Mouse (Mus musculus): ENCODE measurements around the gene Uspl1. TPM values are rescaled to one million over a fixed set of nuclear protein-coding genes. Genes with fewer than 3 reads are reported as not detected.

The Uspl1 gene
- polyA plus RNA-seq, 1 experiment from 2014 or later = 57.5 TPM

GRCm38 (mm10) chr5:149198782-149199181 is 14.6 kb downstream of the Uspl1 start:
- WGBS = 95% methylated on average over 1 of the region's 1 CpGs
- Histone ChIP-seq H3K4me1 (ENCODE audit: control insufficient read depth, insufficient read depth, low read length) (no peaks in the 10 kb centered on the region), H3K9ac (ENCODE audit: low read length) (no peak overlapping the region), H3K27ac (ENCODE audit: low read depth, low read length) (no peak overlapping the region), H3K9me3 (replicated peaks; ENCODE audit: control insufficient read depth, low read length) (no peaks in the 10 kb centered on the region), H3K4me2 (ENCODE audit: low read length) (no peak overlapping the region), H3K4me3 (ENCODE audit: low read depth, low read length) (no peak overlapping the region), H3K27me3 (replicated peaks; ENCODE audit: control insufficient read depth, insufficient read depth, low read length) (no peaks in the 10 kb centered on the region), H3K36me3 (ENCODE audit: control insufficient read depth, insufficient read depth, low read length) (peaks cover 71% of the 10 kb centered on the region)
- ATAC-seq (no peak), DNase-seq (ENCODE audit: low spot score) (no peak)

GRCm38 (mm10) chr5:149202941-149203340 is 18.8 kb downstream of the Uspl1 start:
- H3K9ac ChIP-seq (ENCODE audit: low read length) = no peak overlapping the region
- H3K36me3 ChIP-seq (ENCODE audit: control insufficient read depth, insufficient read depth, low read length) = peaks cover 77% of the 10 kb centered on the region
- H3K27ac ChIP-seq (ENCODE audit: low read depth, low read length) = no peak overlapping the region
- H3K9me3 ChIP-seq (replicated peaks; ENCODE audit: control insufficient read depth, low read length) = no peaks in the 10 kb centered on the region
- H3K4me2 ChIP-seq (ENCODE audit: low read length) = no peak overlapping the region
- no peaks in the 10 kb centered on the region for H3K27me3 ChIP-seq (replicated peaks; ENCODE audit: control insufficient read depth, insufficient read depth, low read length)
- ATAC-seq (no peak), DNase-seq (ENCODE audit: low spot score) (no peak)
- H3K4me3 ChIP-seq (ENCODE audit: low read depth, low read length) = no peak overlapping the region
- no peaks in the 10 kb centered on the region for H3K4me1 ChIP-seq (ENCODE audit: control insufficient read depth, insufficient read depth, low read length)
- 84% methylated on average over 5 of the region's 5 CpGs for WGBS

- Histone ChIP-seq H3K27me3 (replicated peaks; ENCODE audit: control insufficient read depth, insufficient read depth, low read length) (no peaks in the 10 kb centered on the region), H3K4me2 (ENCODE audit: low read length) (no peak overlapping the region), H3K36me3 (ENCODE audit: control insufficient read depth, insufficient read depth, low read length) (peaks cover 75% of the 10 kb centered on the region), H3K4me1 (ENCODE audit: control insufficient read depth, insufficient read depth, low read length) (no peaks in the 10 kb centered on the region), H3K9ac (ENCODE audit: low read length) (no peak overlapping the region), H3K9me3 (replicated peaks; ENCODE audit: control insufficient read depth, low read length) (no peaks in the 10 kb centered on the region), H3K27ac (ENCODE audit: low read depth, low read length) (no peak overlapping the region), H3K4me3 (ENCODE audit: low read depth, low read length) (no peak overlapping the region)
- DNase-seq (ENCODE audit: low spot score) = no peak
- WGBS = 90% methylated on average over 4 of the region's 4 CpGs
- no peak for ATAC-seq
Observed at GRCm38 (mm10) chr5:149203796-149204375, 19.7 kb downstream of the Uspl1 start.

- H3K4me3 ChIP-seq (ENCODE audit: low read depth, low read length) = no peak overlapping the region
- H3K27ac ChIP-seq (ENCODE audit: low read depth, low read length) = no peak overlapping the region
- no peaks in the 10 kb centered on the region for H3K4me1 ChIP-seq (ENCODE audit: control insufficient read depth, insufficient read depth, low read length)
- 93% methylated on average over 7 of the region's 7 CpGs for WGBS
- H3K4me2 ChIP-seq (ENCODE audit: low read length) = no peak overlapping the region
- DNase-seq (ENCODE audit: low spot score) (no peak), ATAC-seq (no peak)
- H3K9ac ChIP-seq (ENCODE audit: low read length) = no peak overlapping the region
- H3K36me3 ChIP-seq (ENCODE audit: control insufficient read depth, insufficient read depth, low read length) = peaks cover 75% of the 10 kb centered on the region
- H3K27me3 ChIP-seq (replicated peaks; ENCODE audit: control insufficient read depth, insufficient read depth, low read length) = no peaks in the 10 kb centered on the region
- H3K9me3 ChIP-seq (replicated peaks; ENCODE audit: control insufficient read depth, low read length) = no peaks in the 10 kb centered on the region
Observed at GRCm38 (mm10) chr5:149204822-149205221, 20.7 kb downstream of the Uspl1 start.

GRCm38 (mm10) chr5:149205265-149205664 is 21.1 kb downstream of the Uspl1 start:
- Histone ChIP-seq H3K27ac (ENCODE audit: low read depth, low read length) (no peak overlapping the region), H3K9ac (ENCODE audit: low read length) (no peak overlapping the region), H3K4me2 (ENCODE audit: low read length) (no peak overlapping the region), H3K4me3 (ENCODE audit: low read depth, low read length) (no peak overlapping the region), H3K36me3 (ENCODE audit: control insufficient read depth, insufficient read depth, low read length) (peaks cover 78% of the 10 kb centered on the region), H3K27me3 (replicated peaks; ENCODE audit: control insufficient read depth, insufficient read depth, low read length) (no peaks in the 10 kb centered on the region), H3K4me1 (ENCODE audit: control insufficient read depth, insufficient read depth, low read length) (no peaks in the 10 kb centered on the region), H3K9me3 (replicated peaks; ENCODE audit: control insufficient read depth, low read length) (no peaks in the 10 kb centered on the region)
- no peak for ATAC-seq
- WGBS = 84% methylated on average over 8 of the region's 8 CpGs
- DNase-seq (ENCODE audit: low spot score) = no peak

- Histone ChIP-seq H3K4me1 (ENCODE audit: control insufficient read depth, insufficient read depth, low read length) (no peaks in the 10 kb centered on the region), H3K27ac (ENCODE audit: low read depth, low read length) (no peak overlapping the region), H3K36me3 (ENCODE audit: control insufficient read depth, insufficient read depth, low read length) (peaks cover 81% of the 10 kb centered on the region), H3K9ac (ENCODE audit: low read length) (no peak overlapping the region), H3K4me3 (ENCODE audit: low read depth, low read length) (no peak overlapping the region), H3K4me2 (ENCODE audit: low read length) (no peak overlapping the region), H3K27me3 (replicated peaks; ENCODE audit: control insufficient read depth, insufficient read depth, low read length) (no peaks in the 10 kb centered on the region), H3K9me3 (replicated peaks; ENCODE audit: control insufficient read depth, low read length) (no peaks in the 10 kb centered on the region)
- DNase-seq (ENCODE audit: low spot score) (no peak), ATAC-seq (no peak)
- 96% methylated on average over 5 of the region's 5 CpGs for WGBS
Observed at GRCm38 (mm10) chr5:149206286-149206685, 22.1 kb downstream of the Uspl1 start.

GRCm38 (mm10) chr5:149207661-149208060 is 23.5 kb downstream of the Uspl1 start:
- H3K9ac ChIP-seq (ENCODE audit: low read length) = no peak overlapping the region
- H3K27me3 ChIP-seq (replicated peaks; ENCODE audit: control insufficient read depth, insufficient read depth, low read length) = no peaks in the 10 kb centered on the region
- DNase-seq (ENCODE audit: low spot score) (no peak), ATAC-seq (no peak)
- WGBS = 86% methylated on average over 6 of the region's 6 CpGs
- peaks cover 80% of the 10 kb centered on the region for H3K36me3 ChIP-seq (ENCODE audit: control insufficient read depth, insufficient read depth, low read length)
- no peak overlapping the region for H3K4me3 ChIP-seq (ENCODE audit: low read depth, low read length)
- H3K27ac ChIP-seq (ENCODE audit: low read depth, low read length) = no peak overlapping the region
- no peaks in the 10 kb centered on the region for H3K4me1 ChIP-seq (ENCODE audit: control insufficient read depth, insufficient read depth, low read length)
- no peaks in the 10 kb centered on the region for H3K9me3 ChIP-seq (replicated peaks; ENCODE audit: control insufficient read depth, low read length)
- no peak overlapping the region for H3K4me2 ChIP-seq (ENCODE audit: low read length)

GRCm38 (mm10) chr5:149208776-149209175 is 24.6 kb downstream of the Uspl1 start:
- no peaks in the 10 kb centered on the region for H3K27me3 ChIP-seq (replicated peaks; ENCODE audit: control insufficient read depth, insufficient read depth, low read length)
- no peak overlapping the region for H3K4me2 ChIP-seq (ENCODE audit: low read length)
- ATAC-seq (no peak), DNase-seq (ENCODE audit: low spot score) (no peak)
- no peaks in the 10 kb centered on the region for H3K9me3 ChIP-seq (replicated peaks; ENCODE audit: control insufficient read depth, low read length)
- 97% methylated on average over 7 of the region's 7 CpGs for WGBS
- H3K9ac ChIP-seq (ENCODE audit: low read length) = no peak overlapping the region
- H3K4me3 ChIP-seq (ENCODE audit: low read depth, low read length) = no peak overlapping the region
- no peak overlapping the region for H3K27ac ChIP-seq (ENCODE audit: low read depth, low read length)
- peaks cover 80% of the 10 kb centered on the region for H3K36me3 ChIP-seq (ENCODE audit: control insufficient read depth, insufficient read depth, low read length)
- H3K4me1 ChIP-seq (ENCODE audit: control insufficient read depth, insufficient read depth, low read length) = no peaks in the 10 kb centered on the region

- Histone ChIP-seq H3K4me1 (ENCODE audit: control insufficient read depth, insufficient read depth, low read length) (no peaks in the 10 kb centered on the region), H3K27ac (ENCODE audit: low read depth, low read length) (no peak overlapping the region), H3K4me3 (ENCODE audit: low read depth, low read length) (no peak overlapping the region), H3K4me2 (ENCODE audit: low read length) (no peak overlapping the region), H3K9ac (ENCODE audit: low read length) (no peak overlapping the region), H3K9me3 (replicated peaks; ENCODE audit: control insufficient read depth, low read length) (no peaks in the 10 kb centered on the region), H3K27me3 (replicated peaks; ENCODE audit: control insufficient read depth, insufficient read depth, low read length) (no peaks in the 10 kb centered on the region), H3K36me3 (ENCODE audit: control insufficient read depth, insufficient read depth, low read length) (peaks cover 80% of the 10 kb centered on the region)
- WGBS = 60% methylated on average over 8 of the region's 8 CpGs
- DNase-seq (ENCODE audit: low spot score) (peak; percentile 23), ATAC-seq (no peak)
Observed at GRCm38 (mm10) chr5:149209328-149209727, 25.2 kb downstream of the Uspl1 start.
